Mouse (Mus musculus) E14TG2a.4 (cell line): ENCODE results near the gene Cdc37.
"Not testable (repeated sequence)": the region's sequence is repeated elsewhere in the genome, so short reads cannot be mapped to it uniquely, and the experiment has no call there.

ENCODE experiments used
- H3K27me3 ChIP-seq: 2 replicates; pipeline ENCODE4 v1.6.1; 2014; ENCODE audit warnings: low read length, control low read depth; ENCODE audit not compliant: insufficient read depth
- H3K36me3 ChIP-seq: 2 replicates; pipeline ENCODE4 v1.6.1; 2014; ENCODE audit warnings: low read length, control low read depth; ENCODE audit not compliant: insufficient read depth
- H3K4me1 ChIP-seq: replicated peaks from 2 replicates; pipeline ENCODE4 v1.6.1; 2014; ENCODE audit warnings: low read depth, low read length, control low read depth
- H3K4me3 ChIP-seq: replicated peaks from 2 replicates; pipeline ENCODE4 v1.5.1; 2014; ENCODE audit warnings: mild to moderate bottlenecking, low read length
- H3K9me3 ChIP-seq: 2 replicates; pipeline ENCODE4 v1.6.1; 2014; ENCODE audit warnings: low read length, control low read depth
- CTCF ChIP-seq: conservative IDR thresholded peaks from 2 replicates; pipeline ENCODE4 v1.5.1; 2014; ENCODE audit warnings: low read length
- NANOG ChIP-seq: IDR thresholded peaks from 2 replicates; pipeline ENCODE4 v1.6.1; 2014; ENCODE audit warnings: borderline replicate concordance, low read length, mixed read lengths
- POU5F1 ChIP-seq: IDR thresholded peaks from 2 replicates; pipeline ENCODE4 v1.6.1; 2014; ENCODE audit warnings: low read length, borderline replicate concordance

Cdc37 gene

GRCm38 (mm10) chr9:21149654-21150419 lies at the start of gene Cdc37:
Gene Cdc37 (minus strand): TSS chr9:21149982.
- peaks cover 38% of the 10 kb centered on the region for H3K36me3 ChIP-seq
- no peaks in the 10 kb centered on the region for H3K27me3 ChIP-seq
- TF ChIP-seq CTCF (no peak), NANOG (no peak), POU5F1 (no peak)
- peaks cover 70% of the 10 kb centered on the region for H3K4me1 ChIP-seq
- no peaks in the 10 kb centered on the region for H3K9me3 ChIP-seq
- peak within 1 kb of the TSS; percentile 93 for H3K4me3 ChIP-seq

- Histone ChIP-seq H3K4me1 (peaks cover 79% of the 10 kb centered on the region), H3K4me3 (no peak overlapping the region), H3K36me3 (peaks cover 22% of the 10 kb centered on the region), H3K9me3 (no peaks in the 10 kb centered on the region), H3K27me3 (no peaks in the 10 kb centered on the region)
- TF ChIP-seq CTCF, result no peak
- TF ChIP-seq NANOG, result no peak
- no peak for TF ChIP-seq POU5F1
These were observed 49.2 kb upstream of the Cdc37 start for GRCm38 (mm10) chr9:21198960-21199359.

GRCm38 (mm10) chr9:21197981-21198380 lies 48.2 kb upstream of the Cdc37 start:
- Histone ChIP-seq H3K36me3 (peaks cover 23% of the 10 kb centered on the region), H3K4me3 (peak overlapping the region; percentile 73; the same call in 1 of the 2 replicates), H3K27me3 (no peaks in the 10 kb centered on the region), H3K4me1 (peaks cover 69% of the 10 kb centered on the region), H3K9me3 (no peaks in the 10 kb centered on the region)
- TF ChIP-seq NANOG, result no peak
- no peak for TF ChIP-seq CTCF
- TF ChIP-seq POU5F1, result no peak

- Histone ChIP-seq H3K36me3 (peaks cover 34% of the 10 kb centered on the region), H3K27me3 (no peaks in the 10 kb centered on the region), H3K4me3 (peak overlapping the region; percentile 73), H3K4me1 (peaks cover 69% of the 10 kb centered on the region), H3K9me3 (no peaks in the 10 kb centered on the region)
- TF ChIP-seq CTCF (no peak), NANOG (no peak), POU5F1 (no peak)
These were observed 47.0 kb upstream of the Cdc37 start for GRCm38 (mm10) chr9:21196521-21197433.

- Histone ChIP-seq H3K4me1 (peaks cover 73% of the 10 kb centered on the region), H3K36me3 (peaks cover 26% of the 10 kb centered on the region)
- H3K27me3 ChIP-seq, H3K4me3 ChIP-seq, H3K9me3 ChIP-seq: not testable (repeated sequence)
These were observed 46.1 kb upstream of the Cdc37 start for GRCm38 (mm10) chr9:21195736-21196505.

GRCm38 (mm10) chr9:21194787-21195493 lies 45.2 kb upstream of the Cdc37 start:
- Histone ChIP-seq H3K36me3 (peaks cover 18% of the 10 kb centered on the region), H3K4me1 (peaks cover 71% of the 10 kb centered on the region)
- TF ChIP-seq POU5F1 (no peak), CTCF (no peak), NANOG (no peak)

GRCm38 (mm10) chr9:21193786-21194185 lies 44.0 kb upstream of the Cdc37 start:
- Histone ChIP-seq H3K4me1 (peaks cover 68% of the 10 kb centered on the region), H3K9me3 (no peaks in the 10 kb centered on the region), H3K36me3 (peaks cover 13% of the 10 kb centered on the region), H3K27me3 (no peaks in the 10 kb centered on the region), H3K4me3 (no peak overlapping the region)
- no peak for TF ChIP-seq CTCF
- TF ChIP-seq POU5F1, result no peak
- no peak for TF ChIP-seq NANOG

More at GRCm38 (mm10) chr9:21194787-21195493, 45.2 kb upstream of the Cdc37 start:
- H3K27me3 ChIP-seq, result no peaks in the 10 kb centered on the region
- no peaks in the 10 kb centered on the region for H3K9me3 ChIP-seq
- no peak overlapping the region for H3K4me3 ChIP-seq
